Mouse (Mus musculus) lung, postnatal 25 days (tissue): Measurements from ENCODE around the gene Ccdc134.

ENCODE experiments used
- DNase-seq: peaks from one replicate; pipeline ENCODE4 v3.0.0; 2022; ENCODE audit warnings: low spot score

The Ccdc134 gene

GRCm38 (mm10) chr15:82170437-82171377, 43.0 kb downstream of the Ccdc134 start:
- DNase-seq, result no peak

GRCm38 (mm10) chr15:82172648-82173047, 44.9 kb downstream of the Ccdc134 start:
- DNase-seq, result no peak

- DNase-seq, result no peak
Measured at GRCm38 (mm10) chr15:82175091-82175490, 47.4 kb downstream of the Ccdc134 start.

- no peak for DNase-seq
Measured at GRCm38 (mm10) chr15:82177743-82178290, 50.1 kb downstream of the Ccdc134 start.

- no peak for DNase-seq
Measured at GRCm38 (mm10) chr15:82181131-82181530, 53.4 kb downstream of the Ccdc134 start.

GRCm38 (mm10) chr15:82182311-82182710, 54.6 kb downstream of the Ccdc134 start:
- DNase-seq, result no peak

- DNase-seq, result no peak
Measured at GRCm38 (mm10) chr15:82183596-82183995, 55.9 kb downstream of the Ccdc134 start.

GRCm38 (mm10) chr15:82184183-82184582, 56.5 kb downstream of the Ccdc134 start:
- no peak for DNase-seq

- DNase-seq, result no peak
Measured at GRCm38 (mm10) chr15:82184656-82185055, 56.9 kb downstream of the Ccdc134 start.

GRCm38 (mm10) chr15:82185062-82185783, 57.5 kb downstream of the Ccdc134 start:
- no peak for DNase-seq

- no peak for DNase-seq
Measured at GRCm38 (mm10) chr15:82186131-82186530, 58.4 kb downstream of the Ccdc134 start.

- peak; percentile 28 for DNase-seq
Measured at GRCm38 (mm10) chr15:82186931-82187330, 59.2 kb downstream of the Ccdc134 start.

- DNase-seq, result no peak
Measured at GRCm38 (mm10) chr15:82187401-82187800, 59.7 kb downstream of the Ccdc134 start.

- DNase-seq, result no peak
Measured at GRCm38 (mm10) chr15:82187924-82188323, 60.2 kb downstream of the Ccdc134 start.

- DNase-seq, result peak; percentile 26
Measured at GRCm38 (mm10) chr15:82188481-82189240, 60.9 kb downstream of the Ccdc134 start.
